ENCODE assay signal across 1 mouse cellular context in the genomic region with DNA sequence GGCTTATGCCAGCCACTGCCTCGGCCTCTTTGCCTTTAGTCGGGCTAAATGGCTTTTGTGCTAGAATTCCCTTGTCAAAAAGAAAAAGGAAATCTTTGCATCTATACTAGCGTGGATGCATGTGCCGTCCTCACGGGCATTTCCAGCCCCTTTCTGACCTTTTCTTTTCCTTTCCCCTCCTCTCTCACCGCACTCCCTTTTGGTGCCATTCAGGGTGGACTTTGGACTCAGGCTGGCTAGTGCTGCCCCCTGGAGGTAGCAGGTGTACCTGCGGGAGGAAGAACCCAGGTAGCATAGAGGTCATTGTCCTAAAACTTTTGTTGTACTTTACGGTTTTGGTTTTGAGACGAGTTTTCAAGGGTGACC.
TF ChIP-seq lines count a peak whose summit lies in the region.

No protein-coding gene starts in this region.

TF ChIP-seq in C2C12, 6 proteins besides CTCF, POLR2A, EP300 and RAD21 (continued from another document):
- TF ChIP-seq MAX (IDR thresholded peaks at IDR 0.05) (no peak), MYOG (IDR thresholded peaks at IDR 0.05; ENCODE audit: control insufficient read depth, extremely low read depth, insufficient read length) (no peak)
